Mouse (Mus musculus) megakaryocyte-erythroid progenitor cell, adult 5-6 weeks (primary cell): ENCODE measurements around the gene Tert. TPM values are rescaled to one million over a fixed set of nuclear protein-coding genes. Genes with fewer than 3 reads are reported as not detected.

Experiments
- ATAC-seq: replicated peaks from 2 replicates; pipeline ENCODE4 v1.8.0; 2016; ENCODE audit warnings: mild to moderate bottlenecking, inconsistent platforms; ENCODE audit not compliant: severe bottlenecking, poor library complexity, low FRiP score, low TSS enrichment
- total RNA-seq, 2 experiments: library from RNA; stranded (forward) in 1 of 2; stranded (reverse) in 1 of 2; fragments of 200-1000, 215-1000 nt in 1 of 2; fragments of >200 nt in 1 of 2; fragmentation: Nextera tagmentation in 1 of 2; gene quantifications; 2 replicates each; pipeline ENCODE4 v1.2.3; 2014 to 2017

Tert gene
- total RNA-seq (2014; fragmentation: Nextera tagmentation) (3.2 TPM in 1 of 2 replicates, not detected in the other), total RNA-seq (2017) (0.53 and 6.0 TPM in 2 replicates)

DNA sequence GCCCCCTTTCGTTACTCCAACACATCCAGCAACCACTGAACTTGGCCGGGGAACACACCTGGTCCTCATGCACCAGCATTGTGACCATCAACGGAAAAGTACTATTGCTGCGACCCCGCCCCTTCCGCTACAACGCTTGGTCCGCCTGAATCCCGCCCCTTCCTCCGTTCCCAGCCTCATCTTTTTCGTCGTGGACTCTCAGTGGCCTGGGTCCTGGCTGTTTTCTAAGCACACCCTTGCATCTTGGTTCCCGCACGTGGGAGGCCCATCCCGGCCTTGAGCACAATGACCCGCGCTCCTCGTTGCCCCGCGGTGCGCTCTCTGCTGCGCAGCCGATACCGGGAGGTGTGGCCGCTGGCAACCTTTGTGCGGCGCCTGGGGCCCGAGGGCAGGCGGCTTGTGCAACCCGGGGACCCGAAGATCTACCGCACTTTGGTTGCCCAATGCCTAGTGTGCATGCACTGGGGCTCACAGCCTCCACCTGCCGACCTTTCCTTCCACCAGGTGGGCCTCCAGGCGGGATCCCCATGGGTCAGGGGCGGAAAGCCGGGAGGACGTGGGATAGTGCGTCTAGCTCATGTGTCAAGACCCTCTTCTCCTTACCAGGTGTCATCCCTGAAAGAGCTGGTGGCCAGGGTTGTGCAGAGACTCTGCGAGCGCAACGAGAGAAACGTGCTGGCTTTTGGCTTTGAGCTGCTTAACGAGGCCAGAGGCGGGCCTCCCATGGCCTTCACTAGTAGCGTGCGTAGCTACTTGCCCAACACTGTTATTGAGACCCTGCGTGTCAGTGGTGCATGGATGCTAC is at the start of gene Tert:
Tert (plus strand) TSS at position 167 of the 805 bp plus-strand sequence.
- ATAC-seq: peak; percentile 48

DNA sequence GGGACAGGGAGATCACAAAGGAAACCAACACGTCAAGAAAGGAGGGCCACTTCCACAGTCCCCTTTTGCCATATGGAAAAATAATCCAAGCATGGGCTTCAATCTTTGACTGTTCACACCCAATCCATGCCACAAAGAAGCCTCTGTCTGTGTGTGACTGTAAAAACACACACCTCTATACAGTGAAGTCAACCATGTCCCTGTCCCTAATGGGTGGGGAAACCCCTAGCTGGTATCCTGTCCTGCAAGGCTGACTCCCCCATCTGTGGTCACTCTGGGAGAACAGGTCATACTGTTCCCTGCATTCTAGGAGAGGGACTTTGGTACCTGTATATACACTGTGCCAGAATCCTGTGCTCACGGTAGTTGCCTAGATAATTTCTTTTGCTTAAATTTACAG is 49.4 kb upstream of the Tert start:
- no peak for ATAC-seq

DNA sequence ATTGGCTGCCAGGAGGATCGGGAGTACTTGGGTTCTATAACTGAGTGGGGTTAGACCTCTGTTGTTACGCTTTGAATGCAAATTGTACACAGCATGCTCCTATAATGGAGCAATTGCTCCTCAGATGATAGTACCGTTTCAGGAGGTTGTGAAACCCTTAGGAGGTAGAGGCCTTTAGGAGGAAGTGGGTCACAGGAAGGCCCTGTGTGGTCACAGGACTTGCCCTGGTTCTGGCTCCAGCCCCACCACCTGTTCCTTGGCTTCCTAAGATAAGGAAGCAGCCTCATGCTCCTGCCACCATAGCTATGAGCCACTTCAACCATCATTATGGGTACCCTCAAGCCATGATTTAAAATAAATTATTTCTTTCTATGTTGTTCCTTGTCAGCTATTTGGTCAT is 35.2 kb upstream of the Tert start:
- ATAC-seq: no peak

DNA sequence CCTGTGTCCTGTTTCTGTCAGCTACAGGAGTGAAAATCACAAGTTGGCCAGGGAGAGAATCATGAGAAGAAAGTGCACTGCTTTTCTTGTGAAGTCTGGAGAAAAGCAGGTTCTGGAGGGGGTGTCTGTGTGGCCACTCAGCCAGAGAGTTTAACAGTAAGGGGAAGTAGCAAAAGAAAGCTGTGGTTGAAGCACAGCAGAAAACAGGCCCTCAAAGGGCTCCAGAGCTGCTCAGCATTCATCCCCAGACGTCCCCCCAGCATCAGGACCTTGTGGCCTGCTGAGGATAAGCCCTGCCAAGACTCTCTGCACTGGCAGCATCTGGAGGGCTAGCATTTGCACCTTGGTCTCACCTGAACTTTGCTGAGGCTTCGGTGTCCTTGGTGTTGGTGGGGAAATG is 34.2 kb upstream of the Tert start:
- ATAC-seq: no peak

DNA sequence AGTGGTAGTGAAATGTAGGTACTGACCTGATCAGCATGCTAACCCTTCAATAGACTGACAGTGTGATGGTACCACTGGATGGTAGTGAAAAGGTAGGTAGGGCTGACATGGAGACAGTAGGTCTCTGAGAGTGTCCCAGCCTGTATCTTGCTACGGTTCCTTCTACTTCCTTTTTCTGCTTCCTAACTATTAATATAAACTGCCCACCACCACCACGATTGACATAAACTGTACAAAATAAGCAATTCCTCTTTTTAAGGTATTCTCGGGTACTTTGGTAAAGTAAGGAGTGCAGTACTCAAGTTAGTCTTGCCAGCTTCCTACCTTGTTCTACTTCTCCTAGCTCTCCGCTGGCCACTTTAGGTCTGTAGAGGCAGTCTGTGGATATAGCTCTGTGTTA is 30.4 kb upstream of the Tert start:
- ATAC-seq: no peak

DNA sequence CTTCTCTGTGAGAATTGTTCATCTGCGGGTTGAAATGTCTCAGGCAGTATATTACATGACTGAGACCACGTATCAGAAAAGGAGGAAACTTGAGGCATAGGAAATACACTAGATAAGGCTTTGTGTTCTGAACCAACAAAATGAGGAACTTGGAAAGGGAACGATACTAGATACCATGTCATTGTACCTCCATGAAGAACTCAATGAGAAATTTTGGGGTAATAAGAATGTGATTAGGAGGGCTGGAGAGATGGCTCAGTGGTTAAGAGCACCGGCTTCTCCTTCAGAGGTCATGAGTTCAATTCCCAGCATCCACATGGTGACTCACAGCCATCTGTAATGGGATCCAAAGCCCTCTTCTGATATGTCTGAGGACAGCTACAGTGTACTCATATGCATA is 26.5 kb upstream of the Tert start:
- ATAC-seq: no peak

DNA sequence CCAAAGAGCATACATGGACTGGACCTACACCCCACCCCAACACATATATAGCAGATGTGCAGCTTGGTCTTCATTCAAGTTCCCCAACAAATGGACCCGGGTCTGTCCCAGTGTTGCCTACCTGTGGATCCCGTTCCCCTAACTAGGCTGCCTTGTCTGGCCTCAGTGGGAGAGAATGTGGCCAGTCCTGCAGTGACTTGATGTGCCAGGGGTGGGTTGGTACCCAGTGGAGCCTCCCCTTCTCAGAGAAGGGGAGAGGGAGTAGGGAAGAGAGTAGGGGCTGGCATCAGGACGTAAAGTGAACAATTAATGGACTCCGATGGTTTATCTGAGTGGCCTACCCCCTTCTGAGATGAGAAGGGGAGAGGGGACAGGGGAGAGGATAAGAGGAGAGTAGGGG is 23.7 kb upstream of the Tert start:
- ATAC-seq: no peak

DNA sequence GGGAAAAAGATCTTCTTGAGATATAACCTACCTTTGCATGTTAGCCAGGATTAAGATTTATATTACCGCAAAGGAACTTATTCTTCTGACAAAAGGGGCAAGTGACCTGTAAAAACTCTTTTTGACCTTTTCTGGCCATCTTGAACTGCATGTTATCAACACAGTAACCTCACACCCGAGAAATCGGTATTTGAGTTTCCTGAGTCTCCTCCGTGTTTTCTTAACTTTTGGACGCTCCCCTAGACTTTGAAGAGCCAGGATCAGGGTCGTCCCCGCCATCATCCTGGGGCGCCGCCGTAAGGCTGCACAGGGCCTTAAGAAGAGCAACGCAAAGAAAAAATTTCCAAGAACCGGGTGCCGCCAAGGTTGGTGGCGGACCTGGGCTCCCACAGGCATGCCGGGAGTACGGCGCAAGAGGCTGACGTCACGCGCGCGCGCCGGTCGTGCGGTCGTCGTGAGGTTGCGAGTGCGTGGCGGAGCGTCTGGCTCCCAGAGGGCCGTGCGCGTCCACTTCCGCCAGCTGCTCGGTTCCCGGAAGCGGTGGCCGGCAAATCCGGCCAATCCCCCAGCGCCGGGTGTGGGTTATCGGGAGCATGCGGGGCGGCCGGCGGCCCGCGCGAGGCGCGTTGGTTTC is 23.1 kb upstream of the Tert start, which contains the start of gene Clptm1l:
Clptm1l (plus strand) TSS at position 485 of the 634 bp plus-strand sequence.
- ATAC-seq: peak; percentile 95

DNA sequence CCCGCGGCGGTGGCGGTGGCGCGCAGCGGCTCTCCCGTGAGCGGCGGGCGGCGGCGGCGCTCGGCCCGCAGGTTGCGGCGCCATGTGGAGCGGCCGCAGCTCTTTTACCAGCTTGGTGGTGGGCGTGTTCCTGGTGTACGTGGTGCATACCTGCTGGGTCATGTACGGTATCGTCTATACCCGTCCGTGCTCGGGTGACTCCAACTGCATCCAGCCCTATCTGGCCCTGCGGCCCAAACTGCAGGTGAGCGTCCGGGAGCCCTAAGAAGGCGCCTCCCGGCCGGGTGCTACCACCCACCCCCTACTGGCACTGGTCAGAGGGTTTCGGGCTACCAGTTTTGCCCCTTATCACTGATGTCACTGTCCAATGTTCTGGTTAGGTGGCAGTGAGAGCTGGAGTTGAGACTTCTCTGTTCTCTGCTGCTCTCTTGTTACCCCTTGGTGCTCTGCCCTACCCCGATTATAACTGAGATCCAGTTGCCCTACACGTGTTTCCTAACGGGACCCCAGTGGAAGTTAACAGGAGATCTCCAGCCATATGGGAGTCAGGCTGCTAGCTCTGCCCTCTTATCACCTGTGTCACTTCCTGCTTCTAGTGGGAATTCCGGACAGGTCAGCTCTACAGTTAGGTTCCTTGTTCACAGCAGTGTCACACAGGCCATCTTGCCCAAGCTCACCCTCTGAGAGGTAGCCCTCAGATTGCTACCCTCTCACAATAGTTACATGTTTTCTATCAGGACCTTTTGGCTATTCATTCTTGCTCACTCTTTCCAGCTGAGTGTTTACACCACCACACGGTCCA is 22.4 kb upstream of the Tert start:
- peak; percentile 36 for ATAC-seq

DNA sequence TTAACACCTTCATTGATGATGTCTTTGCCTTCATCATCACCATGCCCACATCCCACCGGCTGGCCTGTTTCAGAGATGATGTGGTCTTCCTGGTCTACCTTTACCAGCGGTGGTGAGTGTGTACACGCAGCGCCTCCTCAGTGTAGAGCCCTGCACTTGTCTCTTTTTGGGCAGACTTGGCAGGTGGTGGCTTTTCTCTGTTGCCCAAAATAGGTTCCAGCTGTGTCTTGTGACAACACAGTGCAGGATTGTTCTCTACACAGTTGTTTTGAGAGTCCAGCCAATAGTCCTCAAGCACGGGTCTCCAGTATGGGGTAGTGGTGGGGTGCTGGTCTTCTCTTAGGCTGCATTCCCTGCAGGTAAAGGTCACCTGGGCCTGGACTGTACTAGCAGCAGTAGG is 8.3 kb upstream of the Tert start:
- no peak for ATAC-seq

DNA sequence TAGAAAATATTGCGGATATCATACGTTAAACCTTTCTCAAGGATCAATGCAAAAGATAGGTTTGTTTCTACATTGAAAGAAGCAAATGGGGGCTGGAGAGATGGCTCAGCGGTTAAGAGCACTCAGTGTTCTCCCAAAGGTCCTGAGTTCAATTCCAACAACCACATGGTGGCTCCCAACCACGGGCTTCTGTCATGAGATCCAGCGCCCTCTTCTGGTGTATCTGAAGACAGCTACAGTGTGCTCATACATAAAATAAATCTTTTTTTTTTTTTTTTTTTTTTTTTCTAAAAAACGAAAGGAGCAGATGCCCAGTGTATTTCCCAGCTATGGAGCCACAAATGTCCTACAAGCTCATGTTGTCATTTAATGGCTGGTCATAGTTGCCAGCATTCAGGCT is 6.1 kb upstream of the Tert start:
- ATAC-seq: no peak

DNA sequence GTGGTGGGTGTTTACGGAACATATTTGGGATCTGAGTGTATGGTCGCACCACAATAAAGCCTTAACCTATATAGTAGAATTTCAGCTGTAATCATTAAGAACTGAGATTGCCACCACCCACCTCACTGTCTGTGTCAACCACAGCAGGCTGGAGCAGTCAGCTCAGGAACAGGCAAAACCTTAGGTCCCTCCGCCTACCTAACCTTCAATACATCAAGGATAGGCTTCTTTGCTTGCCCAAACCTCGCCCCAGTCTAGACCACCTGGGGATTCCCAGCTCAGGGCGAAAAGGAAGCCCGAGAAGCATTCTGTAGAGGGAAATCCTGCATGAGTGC is 334 bp upstream of the Tert start:
- ATAC-seq: no peak

DNA sequence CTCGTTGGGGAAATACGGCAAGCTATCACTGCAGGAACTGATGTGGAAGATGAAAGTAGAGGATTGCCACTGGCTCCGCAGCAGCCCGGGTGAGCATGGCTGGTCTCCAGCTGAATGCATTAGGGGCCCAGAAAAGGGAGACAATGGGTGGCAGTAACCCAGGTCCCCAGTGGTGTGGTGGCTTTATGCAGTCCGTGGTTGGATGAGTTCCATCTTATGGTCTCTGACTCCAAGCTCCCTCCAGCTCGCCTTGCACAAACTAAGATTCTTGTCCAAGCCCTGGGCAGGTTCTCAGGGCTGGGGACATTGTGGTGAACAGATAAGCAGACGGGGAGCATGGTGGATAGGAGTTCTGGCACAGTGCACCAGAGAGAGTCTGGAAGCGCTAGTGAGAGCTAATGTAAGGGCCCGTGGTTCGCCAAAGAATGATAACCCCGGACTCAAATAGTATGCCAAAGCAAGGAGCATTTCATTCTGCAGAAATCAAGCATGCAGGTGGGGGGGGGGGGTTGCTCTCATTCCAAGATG is 1.9 kb downstream of the Tert start:
- ATAC-seq: peak; percentile 87

DNA sequence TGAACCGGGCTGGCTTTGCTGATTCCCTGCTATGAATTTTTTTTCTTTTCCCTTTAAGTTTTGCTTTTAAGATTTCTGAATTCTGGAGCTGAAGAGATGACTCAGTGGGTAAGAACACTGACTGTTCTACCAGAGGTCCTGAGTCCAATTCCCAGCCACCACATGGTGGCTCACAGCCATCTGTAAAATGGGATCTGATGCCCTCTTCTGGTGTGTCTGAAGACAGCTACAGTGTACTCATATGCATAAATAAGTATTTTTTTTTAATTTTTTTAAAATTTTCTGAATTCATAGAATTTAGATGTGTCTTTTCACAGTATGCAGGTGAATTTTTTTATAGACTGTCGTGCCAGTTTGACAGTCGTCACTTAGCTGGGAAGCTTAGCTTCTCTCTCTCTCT is 5.1 kb downstream of the Tert start:
- no peak for ATAC-seq

DNA sequence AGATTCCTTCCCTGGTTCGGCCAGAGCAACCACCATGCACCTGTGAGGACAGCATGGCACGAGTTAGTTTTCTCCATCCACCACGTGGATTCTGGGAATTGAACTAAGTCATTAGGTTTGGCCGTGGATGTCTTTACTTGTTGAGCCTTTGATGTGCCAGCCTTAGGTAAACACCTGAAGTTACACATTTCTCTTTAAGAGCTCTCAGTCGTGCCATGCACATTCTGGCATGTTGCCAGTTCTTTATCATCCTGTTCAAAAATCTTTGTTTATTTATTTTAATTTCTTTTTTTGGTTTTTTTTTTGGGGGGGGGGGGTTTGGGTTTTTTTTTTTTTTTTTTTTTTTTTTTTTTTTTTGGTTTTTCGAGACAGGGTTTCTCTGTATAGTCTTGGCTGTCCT is 11.1 kb downstream of the Tert start:
- ATAC-seq: no peak

DNA sequence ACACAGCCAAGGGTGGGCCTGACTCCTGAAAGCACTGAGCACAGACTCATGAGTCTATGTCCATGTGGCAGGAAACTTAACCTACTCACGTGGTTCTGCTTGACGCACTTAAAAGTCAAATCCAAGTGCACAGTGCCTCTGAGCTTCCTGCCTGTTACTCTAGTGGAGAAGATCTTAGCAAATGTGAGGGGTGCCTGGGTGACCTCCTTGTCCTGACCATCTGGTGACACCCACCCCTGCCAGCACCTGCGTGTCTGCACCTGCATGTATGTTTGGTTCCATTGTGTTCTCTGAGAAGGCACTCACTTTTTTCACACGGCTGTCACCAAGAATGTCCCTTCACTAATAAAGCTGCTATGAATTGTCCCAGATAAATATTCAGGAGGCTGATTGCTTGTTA is 14.6 kb downstream of the Tert start:
- no peak for ATAC-seq

DNA sequence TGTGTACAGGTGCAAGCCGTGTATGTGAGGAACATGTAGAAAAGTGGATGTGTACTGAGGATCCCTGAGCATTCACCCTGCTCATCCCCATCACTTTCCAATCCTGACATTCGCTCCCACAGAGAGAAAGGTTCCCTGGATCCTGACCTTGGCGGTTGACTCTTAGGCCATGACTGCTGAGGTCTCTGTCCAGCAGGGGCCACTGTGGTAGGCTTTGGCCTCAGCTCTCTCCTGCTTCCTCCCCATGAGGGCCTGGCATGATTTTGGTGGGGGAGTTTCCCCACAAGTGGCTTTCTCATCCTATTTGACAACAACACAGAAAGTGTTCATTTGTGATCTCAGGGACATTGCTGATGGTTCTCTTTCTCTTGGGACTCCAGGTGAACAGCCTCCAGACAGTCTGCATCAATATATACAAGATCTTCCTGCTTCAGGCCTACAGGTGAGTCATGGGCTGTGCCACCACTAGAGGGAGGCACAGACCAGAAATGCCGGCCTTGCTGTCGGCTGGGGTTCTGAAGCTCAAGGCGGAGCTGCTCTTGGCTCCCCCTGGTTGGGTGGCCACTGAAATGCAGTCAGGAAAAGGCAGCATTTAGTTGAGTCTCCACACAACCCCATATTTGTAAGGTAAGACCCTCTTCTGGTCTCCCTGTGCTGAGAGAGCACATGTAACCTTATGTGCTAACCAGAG is 19.8 kb downstream of the Tert start:
- peak; percentile 95 for ATAC-seq

DNA sequence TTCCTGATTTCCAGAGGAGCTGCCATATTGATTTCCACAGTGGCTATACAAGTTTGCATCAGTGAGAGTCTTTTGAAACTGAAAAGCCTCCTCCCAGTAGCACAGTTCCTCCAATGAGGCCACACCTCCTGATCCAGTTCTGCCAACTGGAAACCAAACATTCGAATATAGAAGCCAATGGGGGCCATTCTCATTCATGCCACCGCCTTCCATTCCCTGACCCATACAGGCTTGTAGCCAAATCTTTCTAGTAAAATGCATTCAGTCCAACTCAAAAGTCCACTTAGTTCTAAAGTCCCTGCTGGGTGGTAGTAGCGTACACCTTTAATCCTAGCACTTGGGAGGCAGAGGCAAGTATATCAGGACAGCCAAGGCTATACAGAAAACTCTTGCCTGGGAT is 26.6 kb downstream of the Tert start:
- no peak for ATAC-seq

DNA sequence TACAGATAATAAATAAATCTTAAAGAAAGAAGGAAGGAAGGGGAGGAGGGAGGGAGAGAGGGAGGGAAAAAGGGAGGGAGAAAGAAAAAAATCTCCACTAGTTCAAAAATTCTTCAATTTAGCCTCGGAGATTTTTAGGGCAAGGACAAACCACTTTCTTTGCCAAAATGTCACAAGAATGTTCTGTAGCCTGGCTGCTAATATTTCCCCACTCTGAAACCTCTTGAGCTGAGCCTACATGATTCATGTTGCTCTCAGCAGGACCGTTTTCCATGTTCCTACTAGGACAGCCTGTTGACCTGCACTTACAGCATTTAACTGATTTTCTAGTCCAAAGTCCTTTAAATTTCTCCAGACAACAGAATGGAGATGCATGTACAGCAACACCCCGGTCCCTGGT is 28.3 kb downstream of the Tert start:
- ATAC-seq: no peak

DNA sequence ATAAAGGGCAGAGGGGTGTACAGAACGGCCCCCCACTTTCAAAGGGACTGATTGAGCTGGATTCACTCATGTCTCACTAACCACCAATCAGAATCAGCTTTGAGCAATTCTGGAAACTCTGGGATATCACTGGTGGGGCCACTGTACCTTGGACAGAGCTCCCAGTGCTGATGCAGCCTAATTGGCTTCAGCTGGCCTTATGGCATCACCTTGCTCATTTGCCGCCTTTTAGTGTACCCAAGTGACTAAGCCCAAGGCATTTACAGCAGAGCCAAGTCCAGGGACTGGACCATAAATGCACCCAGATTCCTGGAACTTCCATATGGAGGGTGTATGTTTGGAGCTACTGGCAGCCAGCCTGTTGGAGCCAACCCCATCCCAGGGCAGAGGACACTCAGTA is 32.2 kb downstream of the Tert start:
- no peak for ATAC-seq
